ENCODE assay signal across 31 mouse cellular contexts in genomic region chr6:58916498-58916897, GRCm38 (mm10). TPM values are rescaled to one million over a fixed set of nuclear protein-coding genes. Genes with fewer than 3 reads are reported as not detected.
DNase-seq lines count a peak whose midpoint lies in the region; ATAC-seq lines count a peak whose summit lies in the region.
"Had no signal": no experiment of that assay in that cellular context is flagged by ENCODE, and none has a peak within 500 bp of the region (broad histone marks: within the 10 kb centered on the region; RNA-seq: fewer than 3 reads in every experiment).

No protein-coding gene starts in this region.

- H3K9me3 ChIP-seq in liver, embryonic 11.5 days (ENCODE audit: control insufficient read depth, low read length), result no peaks in the 10 kb centered on the region
- H3K9me3 ChIP-seq in liver, embryonic 12.5 days (replicated peaks), result no peaks in the 10 kb centered on the region
- H3K9me3 ChIP-seq: embryonic facial prominence, embryonic 12.5 days; heart, embryonic 12.5 days; limb, embryonic 10.5 days; limb, embryonic 15.5 days; stomach, embryonic 15.5 days had no signal

- no peak overlapping the region for H3K9ac ChIP-seq in liver, embryonic 11.5 days (ENCODE audit: low read depth, low read length)
- no peak overlapping the region for H3K9ac ChIP-seq in liver, embryonic 12.5 days
- H3K9ac ChIP-seq: embryonic facial prominence, embryonic 12.5 days; heart, embryonic 12.5 days; hindbrain, embryonic 14.5 days; limb, embryonic 15.5 days; lung, embryonic 14.5 days; stomach, embryonic 15.5 days had no signal

- no peaks in the 10 kb centered on the region for H3K36me3 ChIP-seq in liver, embryonic 11.5 days (ENCODE audit: control insufficient read depth, insufficient read depth, low read length)
- H3K36me3 ChIP-seq in liver, embryonic 12.5 days, result no peaks in the 10 kb centered on the region
- H3K36me3 ChIP-seq in macrophage (ENCODE audit: inconsistent target), result no peaks in the 10 kb centered on the region
- H3K36me3 ChIP-seq: embryonic facial prominence, embryonic 12.5 days; limb, embryonic 10.5 days; limb, embryonic 15.5 days; stomach, embryonic 15.5 days had no signal

- ATAC-seq in liver, embryonic 11.5 days (replicated peaks; ENCODE audit: low FRiP score), result peak; percentile 45; the same call in 1 of the 2 replicates
- ATAC-seq in liver, embryonic 12.5 days, result no peak
- peak; percentile 96 for ATAC-seq in granulocyte monocyte progenitor cell, adult 5-6 weeks (replicated peaks; ENCODE audit: poor library complexity, severe bottlenecking)
- ATAC-seq in neutrophil, adult 5-6 weeks (ENCODE audit: extremely low read depth, insufficient number of reproducible peaks, low FRiP score, poor library complexity, severe bottlenecking), result peak; percentile 53; the same call in 1 of the 2 replicates
- ATAC-seq: forebrain, embryonic 14.5 days; intestine, postnatal 0 days had no signal

- no peak overlapping the region for H3K4me2 ChIP-seq in liver, embryonic 11.5 days
- no peak overlapping the region for H3K4me2 ChIP-seq in liver, embryonic 12.5 days
- H3K4me2 ChIP-seq: embryonic facial prominence, embryonic 12.5 days; heart, embryonic 12.5 days; hindbrain, embryonic 14.5 days; limb, embryonic 15.5 days; lung, embryonic 14.5 days; stomach, embryonic 15.5 days had no signal

- no peaks in the 10 kb centered on the region for H3K79me2 ChIP-seq in macrophage (ENCODE audit: inconsistent target)

- 46% methylated on average over 5 of the region's 5 CpGs for WGBS in liver, embryonic 11.5 days
- 42% methylated on average over 5 of the region's 5 CpGs for WGBS in liver, embryonic 12.5 days (ENCODE audit: insufficient replicate concordance)
- 10% methylated on average over 5 of the region's 5 CpGs for WGBS in macrophage (ENCODE audit: missing documents)

- no peaks in the 10 kb centered on the region for H3K27me3 ChIP-seq in liver, embryonic 11.5 days (replicated peaks; ENCODE audit: control insufficient read depth, insufficient read depth, low read length)
- H3K27me3 ChIP-seq in liver, embryonic 12.5 days (replicated peaks), result no peaks in the 10 kb centered on the region
- H3K27me3 ChIP-seq: embryonic facial prominence, embryonic 12.5 days; heart, embryonic 12.5 days; limb, embryonic 15.5 days; stomach, embryonic 15.5 days had no signal

- H3K4me1 ChIP-seq in liver, embryonic 11.5 days (replicated peaks; ENCODE audit: control insufficient read depth, insufficient read depth, low read length), result no peaks in the 10 kb centered on the region
- H3K4me1 ChIP-seq in liver, embryonic 12.5 days, result no peaks in the 10 kb centered on the region
- H3K4me1 ChIP-seq: embryonic facial prominence, embryonic 12.5 days; heart, embryonic 12.5 days; limb, embryonic 10.5 days; limb, embryonic 15.5 days; stomach, embryonic 15.5 days had no signal

- H3K4me3 ChIP-seq in liver, embryonic 11.5 days (ENCODE audit: low read depth, low read length), result no peak overlapping the region
- no peak overlapping the region for H3K4me3 ChIP-seq in liver, embryonic 12.5 days
- no peak overlapping the region for H3K4me3 ChIP-seq in macrophage (ENCODE audit: inconsistent target)
- H3K4me3 ChIP-seq: embryonic facial prominence, embryonic 12.5 days; heart, embryonic 12.5 days; limb, embryonic 10.5 days; limb, embryonic 15.5 days; stomach, embryonic 15.5 days had no signal

- no peak for DNase-seq in liver, embryonic 11.5 days (ENCODE audit: low spot score)
- no peak for DNase-seq in kidney, postnatal 25 days
- DNase-seq in urinary bladder, adult 18-20 months (ENCODE audit: low spot score in 2 of 2), result no peak
- no peak for DNase-seq in kidney, adult 9 months
- DNase-seq: adrenal gland, postnatal 36 days; cerebellum, adult 2 months; cerebellum, postnatal 36 days; embryo, embryonic 11 days; gastrocnemius, postnatal 14 days; heart, adult 11 months; heart, postnatal 4 days; kidney, postnatal 14 days; layer of hippocampus, postnatal 36 days; lung, embryonic 14.5 days; lung, postnatal 14 days; midbrain, embryonic 14.5 days; right cerebral cortex, postnatal 25 days; thymus, postnatal 25 days had no signal

- H3K27ac ChIP-seq in liver, embryonic 11.5 days (ENCODE audit: low read depth, low read length), result no peak overlapping the region
- no peak overlapping the region for H3K27ac ChIP-seq in liver, embryonic 12.5 days
- peak overlapping the region; percentile 38 for H3K27ac ChIP-seq in macrophage
- H3K27ac ChIP-seq: embryonic facial prominence, embryonic 12.5 days; hindbrain, embryonic 14.5 days; limb, embryonic 10.5 days; limb, embryonic 15.5 days; stomach, embryonic 15.5 days had no signal

RNA-seq across cellular contexts. Expression of gene Nap1l5, which starts 9.6 kb away (rescaled TPM):
- 0.77 and 1.0 TPM in 2 replicates for polyA plus RNA-seq in liver, embryonic 11.5 days (2014; fragmentation: Nextera tagmentation; extraction: Ambion mirVana)
- polyA plus RNA-seq in liver, embryonic 12.5 days (2016; fragmentation: Nextera tagmentation; extraction: Ambion mirVana), result 0.31 and 0.38 TPM in 2 replicates
- not detected in 2 replicates for total RNA-seq in granulocyte monocyte progenitor cell, adult 5-6 weeks (2014; fragmentation: Nextera tagmentation)
- total RNA-seq in granulocyte monocyte progenitor cell, adult 5-6 weeks (2017), result not detected in 2 replicates
- total RNA-seq in macrophage (2018; cell fraction: chromatin; rRNA removed), result not detected
- not detected for total RNA-seq in macrophage (2018; cell fraction: cytosol; rRNA removed)
- total RNA-seq in macrophage (2018; cell fraction: nucleus; rRNA removed), result not detected
- polyA plus RNA-seq in macrophage (2018), result not detected in 3 replicates
- not detected in 2 replicates for total RNA-seq in neutrophil, adult 5-6 weeks (2017)
- total RNA-seq: monocyte, adult 5-6 weeks had no signal
